Mouse (Mus musculus): Measurements from ENCODE around the gene Mrc2. TPM values are rescaled to one million over a fixed set of nuclear protein-coding genes. Genes with fewer than 3 reads are reported as not detected.

Mrc2 gene
- total RNA-seq, 2 experiments from 2014 or later, result 15.2 to 18.3 TPM

- no peak for DNase-seq (ENCODE audit: low spot score in 2 of 2)
These were observed 3.6 kb downstream of the Mrc2 start for GRCm38 (mm10) chr11:105296084-105296483.

GRCm38 (mm10) chr11:105310197-105310596 is 17.8 kb downstream of the Mrc2 start:
- no peak for DNase-seq (ENCODE audit: low spot score in 2 of 2)

- peak; percentile 16 to 46 for DNase-seq (ENCODE audit: low spot score in 2 of 2)
These were observed 19.0 kb downstream of the Mrc2 start for GRCm38 (mm10) chr11:105311291-105311975.

- no peak for DNase-seq (ENCODE audit: low spot score in 2 of 2)
These were observed 20.0 kb downstream of the Mrc2 start for GRCm38 (mm10) chr11:105312311-105312942.

GRCm38 (mm10) chr11:105312972-105313632 is 20.7 kb downstream of the Mrc2 start:
- no peak for DNase-seq (ENCODE audit: low spot score in 2 of 2)

GRCm38 (mm10) chr11:105313633-105314014 is 21.2 kb downstream of the Mrc2 start:
- DNase-seq (ENCODE audit: low spot score in 2 of 2), result no peak

GRCm38 (mm10) chr11:105315296-105315695 is 22.9 kb downstream of the Mrc2 start:
- DNase-seq (ENCODE audit: low spot score in 2 of 2), result no peak

GRCm38 (mm10) chr11:105316121-105316520 is 23.7 kb downstream of the Mrc2 start:
- DNase-seq (ENCODE audit: low spot score in 2 of 2), result no peak

GRCm38 (mm10) chr11:105317769-105318168 is 25.3 kb downstream of the Mrc2 start:
- no peak for DNase-seq (ENCODE audit: low spot score in 2 of 2)

GRCm38 (mm10) chr11:105321090-105321489 is 28.6 kb downstream of the Mrc2 start:
- DNase-seq (ENCODE audit: low spot score in 2 of 2), result no peak

GRCm38 (mm10) chr11:105323530-105323929 is 31.1 kb downstream of the Mrc2 start:
- DNase-seq (ENCODE audit: low spot score in 2 of 2), result no peak

GRCm38 (mm10) chr11:105327101-105327500 is 34.7 kb downstream of the Mrc2 start:
- no peak for DNase-seq (ENCODE audit: low spot score in 2 of 2)

- no peak for DNase-seq (ENCODE audit: low spot score in 2 of 2)
These were observed 37.5 kb downstream of the Mrc2 start for GRCm38 (mm10) chr11:105329962-105330361.

- DNase-seq (ENCODE audit: low spot score in 2 of 2), result no peak
These were observed 38.7 kb downstream of the Mrc2 start for GRCm38 (mm10) chr11:105331129-105331528.

- peak; percentile 54 to 60 for DNase-seq (ENCODE audit: low spot score in 2 of 2)
These were observed 39.3 kb downstream of the Mrc2 start for GRCm38 (mm10) chr11:105331732-105332131.

- peak; percentile 40 to 43 for DNase-seq (ENCODE audit: low spot score in 2 of 2)
These were observed 40.0 kb downstream of the Mrc2 start for GRCm38 (mm10) chr11:105332468-105332867.

- DNase-seq (ENCODE audit: low spot score in 2 of 2), result no peak
These were observed 41.6 kb downstream of the Mrc2 start for GRCm38 (mm10) chr11:105333867-105334670.

GRCm38 (mm10) chr11:105338596-105339390 is 46.4 kb downstream of the Mrc2 start:
- no peak for DNase-seq (ENCODE audit: low spot score in 2 of 2)

- DNase-seq (ENCODE audit: low spot score in 2 of 2), result no peak
These were observed 52.8 kb downstream of the Mrc2 start for GRCm38 (mm10) chr11:105345284-105345683.
